Mouse (Mus musculus) induced T-regulatory cell, adult 2 months (primary cell): ENCODE measurements around the gene Ddx52.

ENCODE experiments used
- DNase-seq: peaks from one replicate; pipeline ENCODE4 v3.0.0-alpha.2; 2012; ENCODE audit warnings: low read depth

Ddx52 gene

GRCm38 (mm10) chr11:83941950-83942840, at the start of gene Ddx52:
Gene Ddx52, plus strand, starts transcription at chr11:83942062.
- peak; percentile 95 for DNase-seq

GRCm38 (mm10) chr11:83893325-83893724, 48.5 kb upstream of the Ddx52 start:
- DNase-seq = no peak

GRCm38 (mm10) chr11:83896430-83897410, 45.1 kb upstream of the Ddx52 start:
- DNase-seq = no peak

DNA sequence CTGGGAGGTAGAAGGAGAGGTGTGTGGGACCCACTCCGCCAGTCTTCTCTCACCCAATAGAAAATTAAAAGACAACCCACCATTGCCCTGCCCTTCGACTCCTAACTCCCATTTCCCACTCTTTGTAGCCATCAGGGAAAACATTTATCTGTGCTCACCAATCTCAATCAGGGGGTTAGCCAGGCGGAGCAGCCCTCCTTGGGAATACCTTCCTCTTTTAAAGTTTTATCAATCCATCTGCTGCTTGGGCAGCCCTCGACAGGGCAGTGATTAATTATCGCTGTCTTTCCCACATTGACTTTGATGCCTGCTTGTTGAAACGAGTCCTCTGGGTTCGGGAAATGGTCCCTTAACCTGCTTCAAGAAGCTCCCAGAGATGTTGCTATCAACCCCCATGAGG, 44.3 kb upstream of the Ddx52 start:
- DNase-seq = no peak

DNA sequence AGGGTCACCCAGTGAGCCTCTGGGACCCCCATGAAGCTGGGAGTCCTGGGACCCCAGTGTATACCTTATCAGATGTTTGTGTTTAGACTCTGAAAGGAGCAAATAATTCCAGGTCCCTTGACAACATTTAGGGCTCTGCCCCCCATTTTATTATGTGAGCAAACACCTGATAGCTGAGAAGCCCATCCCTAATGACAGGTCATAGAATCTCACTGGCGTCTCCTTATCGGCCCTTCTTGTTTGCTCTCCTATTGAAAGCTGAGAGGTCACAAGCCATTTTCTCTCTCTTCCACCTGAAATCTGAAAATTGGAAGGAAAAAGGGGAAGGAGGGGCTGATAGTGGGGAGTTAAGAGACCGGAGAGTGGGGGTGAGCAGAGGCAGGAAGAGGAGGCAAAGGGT, 39.0 kb upstream of the Ddx52 start:
- no peak for DNase-seq

DNA sequence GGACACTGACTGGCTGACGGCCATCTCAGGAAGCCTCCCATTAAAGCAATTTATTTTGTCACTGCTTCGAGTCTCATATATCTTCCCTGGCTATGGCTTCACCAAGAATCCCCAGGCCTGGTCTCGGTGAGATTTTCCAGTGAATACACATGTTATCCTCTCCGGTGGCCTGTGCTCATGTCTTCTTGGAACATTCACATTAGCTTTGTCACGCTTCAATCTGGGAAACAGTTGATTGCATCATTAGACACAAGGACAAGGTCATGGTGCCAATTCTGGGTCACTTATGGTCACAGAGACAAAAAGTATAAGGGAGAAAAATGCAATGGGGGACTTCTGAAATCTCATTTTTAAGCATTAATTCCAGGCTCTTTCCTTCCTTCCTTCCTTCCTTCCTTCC, 36.1 kb upstream of the Ddx52 start:
- DNase-seq = no peak

- DNase-seq = no peak
Observed at GRCm38 (mm10) chr11:83908376-83908775, 33.5 kb upstream of the Ddx52 start.

DNA sequence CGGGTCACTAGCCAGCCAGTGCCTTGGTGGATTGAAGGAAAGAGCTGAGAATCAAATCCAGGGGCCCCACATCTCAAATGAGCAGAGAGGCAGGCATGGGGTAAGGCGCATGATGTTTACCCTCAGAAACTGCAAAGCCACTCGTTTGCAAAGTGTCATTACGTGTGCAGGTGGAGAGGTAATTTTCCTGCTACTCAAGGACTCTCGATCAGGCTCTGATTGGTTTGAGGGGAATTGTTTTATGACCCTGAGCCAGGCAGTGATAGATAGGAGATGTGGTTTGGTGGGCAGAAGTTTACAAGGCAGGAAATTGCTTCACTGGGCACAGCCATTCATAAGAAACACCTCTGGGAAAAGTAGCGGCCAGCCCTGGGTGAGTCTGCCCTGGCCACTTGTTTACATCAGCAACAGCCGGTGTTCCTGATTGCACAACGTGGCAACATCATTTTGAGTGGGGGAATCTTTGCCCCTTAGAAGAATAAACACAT, 28.0 kb upstream of the Ddx52 start:
- no peak for DNase-seq

- DNase-seq = no peak
Observed at GRCm38 (mm10) chr11:83914501-83914900, 27.4 kb upstream of the Ddx52 start.

GRCm38 (mm10) chr11:83922600-83922999, 19.3 kb upstream of the Ddx52 start:
- DNase-seq = no peak

DNA sequence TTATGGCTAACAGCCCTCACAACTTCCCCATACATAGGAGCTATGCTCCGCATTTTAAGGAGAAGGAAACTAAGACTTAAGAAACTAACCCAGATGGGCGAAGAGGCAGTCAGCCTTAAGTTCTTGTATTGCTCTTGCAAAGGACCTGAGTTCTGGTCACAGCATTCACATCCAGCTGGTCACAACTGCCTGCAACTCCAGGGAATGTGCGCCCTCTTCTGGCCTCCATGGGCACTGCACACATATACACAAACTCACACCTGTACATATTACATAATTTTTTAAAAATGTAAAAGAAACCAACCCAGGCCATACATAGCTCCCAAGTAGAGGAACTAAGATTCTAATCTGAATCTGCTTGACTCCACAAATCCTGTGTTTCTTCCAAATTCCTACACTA, 14.8 kb upstream of the Ddx52 start:
- DNase-seq = peak; percentile 58

GRCm38 (mm10) chr11:83932506-83933106, 9.3 kb upstream of the Ddx52 start:
- DNase-seq = no peak

DNA sequence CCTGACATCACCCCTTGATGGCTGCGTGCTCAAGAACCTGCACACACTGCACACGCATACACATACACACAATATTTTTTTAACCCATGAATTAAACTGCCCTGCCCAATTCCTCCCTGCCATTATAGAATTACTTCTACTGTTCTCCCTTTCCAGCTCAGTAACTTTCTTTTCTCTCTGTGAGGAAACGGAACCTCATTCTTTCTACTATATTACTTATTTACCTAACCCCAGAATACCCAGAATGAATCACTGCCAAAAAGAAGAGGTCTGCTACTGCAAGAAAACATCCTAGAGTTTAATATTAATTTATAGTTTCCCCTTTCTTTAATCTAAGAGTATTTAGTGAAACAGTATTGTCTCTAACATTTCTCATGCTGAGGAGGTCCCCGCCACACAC, 8.5 kb upstream of the Ddx52 start:
- no peak for DNase-seq

- peak; percentile 79 for DNase-seq
Observed at GRCm38 (mm10) chr11:83935986-83936665, 5.7 kb upstream of the Ddx52 start.

- no peak for DNase-seq
Observed at GRCm38 (mm10) chr11:83938556-83938955, 3.3 kb upstream of the Ddx52 start.

- no peak for DNase-seq
Observed at GRCm38 (mm10) chr11:83956822-83957221, 15.0 kb downstream of the Ddx52 start.

- no peak for DNase-seq
Observed at GRCm38 (mm10) chr11:83961983-83962382, 20.1 kb downstream of the Ddx52 start.

DNA sequence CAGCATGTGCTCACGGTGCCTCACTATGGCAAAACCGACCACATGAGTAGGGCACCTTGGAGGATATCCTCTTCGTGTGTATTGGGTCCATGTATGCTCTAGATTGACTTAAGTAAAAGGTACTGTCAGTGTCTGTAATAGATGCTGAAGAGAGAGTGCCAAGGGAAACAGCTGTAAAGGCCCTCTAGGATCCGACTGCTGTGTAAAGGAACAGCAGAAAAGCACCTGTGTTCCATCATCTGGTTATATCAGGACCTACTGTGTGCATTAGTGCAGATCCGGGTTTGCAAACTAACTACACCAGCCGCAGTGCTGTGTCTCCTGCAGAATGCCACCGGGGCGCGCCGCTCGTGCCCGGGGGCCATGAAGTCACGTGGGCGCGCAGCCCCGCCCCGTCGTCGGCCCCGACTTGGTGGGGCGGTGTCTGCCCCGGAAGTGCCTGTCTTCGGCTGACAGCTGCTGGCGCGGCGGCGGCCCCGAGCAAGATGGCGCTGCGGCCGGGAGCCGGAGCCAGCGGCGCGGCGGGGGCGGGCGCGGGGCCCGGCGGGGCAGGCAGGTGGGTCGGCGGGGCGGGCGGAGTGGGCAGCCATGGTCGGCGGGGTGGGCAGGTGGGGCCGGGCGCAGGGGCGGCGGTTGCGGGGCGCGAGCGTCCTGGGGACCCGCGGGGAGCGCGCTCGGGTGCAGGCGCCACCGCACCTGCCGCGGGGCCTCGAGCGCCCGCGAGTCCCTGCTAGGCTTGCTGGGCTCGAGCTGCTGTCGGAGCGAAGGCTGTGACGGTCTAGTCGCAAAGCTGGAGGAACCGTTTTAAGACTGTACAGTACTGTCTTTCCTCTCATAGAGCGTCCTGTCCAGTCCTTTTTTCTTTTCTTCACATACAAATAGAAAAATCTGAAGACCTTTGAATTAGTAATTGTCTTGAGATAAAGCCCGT, 22.4 kb downstream of the Ddx52 start, which contains the start of gene Synrg:
TSS of gene Synrg (plus strand) at position 438 of the 931 bp plus-strand sequence.
- DNase-seq = peak; percentile 92

DNA sequence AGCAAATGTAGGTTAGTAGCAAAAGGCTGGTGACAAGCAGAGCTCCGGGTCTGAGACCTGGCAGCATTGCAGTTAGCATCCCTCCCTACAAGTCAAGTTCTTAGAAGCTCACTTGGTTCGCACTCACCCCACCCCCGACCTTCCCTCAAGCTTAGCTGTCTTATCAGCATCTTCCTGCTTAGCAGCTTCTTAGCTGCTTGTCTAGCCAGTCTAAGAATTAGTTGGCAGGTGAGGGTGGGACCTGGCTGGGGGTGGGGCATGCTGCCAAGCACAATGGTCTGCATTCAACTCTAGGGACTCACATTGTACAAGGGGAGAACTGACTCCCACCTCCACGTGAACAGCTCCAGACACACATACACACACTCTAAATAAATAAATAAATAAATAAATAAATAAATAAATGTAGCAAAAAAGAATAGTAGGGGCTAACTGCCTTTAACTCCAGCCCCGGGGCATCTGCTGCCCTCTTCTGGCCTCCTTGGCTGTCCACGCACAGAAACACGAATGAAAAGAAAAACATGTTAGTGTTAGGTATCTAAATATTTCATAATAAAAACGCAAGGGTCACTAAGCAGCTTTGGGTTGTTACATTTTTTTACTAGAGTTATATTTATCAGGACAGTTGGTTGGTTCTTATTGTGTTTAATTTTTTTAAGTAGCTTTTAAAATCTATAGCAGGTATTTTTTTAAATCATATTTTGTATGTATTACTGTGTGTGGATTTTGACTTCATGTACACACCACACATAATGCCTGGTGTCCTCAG, 25.8 kb downstream of the Ddx52 start:
- DNase-seq = no peak

GRCm38 (mm10) chr11:83968205-83968575, 26.3 kb downstream of the Ddx52 start:
- no peak for DNase-seq
